Mouse (Mus musculus): ENCODE results near the gene Ccdc162. TPM values are rescaled to one million over a fixed set of nuclear protein-coding genes. Genes with fewer than 3 reads are reported as not detected.

Gene Ccdc162
- polyA plus RNA-seq, 2 experiments, result 1.6 to 2.1 TPM

DNA sequence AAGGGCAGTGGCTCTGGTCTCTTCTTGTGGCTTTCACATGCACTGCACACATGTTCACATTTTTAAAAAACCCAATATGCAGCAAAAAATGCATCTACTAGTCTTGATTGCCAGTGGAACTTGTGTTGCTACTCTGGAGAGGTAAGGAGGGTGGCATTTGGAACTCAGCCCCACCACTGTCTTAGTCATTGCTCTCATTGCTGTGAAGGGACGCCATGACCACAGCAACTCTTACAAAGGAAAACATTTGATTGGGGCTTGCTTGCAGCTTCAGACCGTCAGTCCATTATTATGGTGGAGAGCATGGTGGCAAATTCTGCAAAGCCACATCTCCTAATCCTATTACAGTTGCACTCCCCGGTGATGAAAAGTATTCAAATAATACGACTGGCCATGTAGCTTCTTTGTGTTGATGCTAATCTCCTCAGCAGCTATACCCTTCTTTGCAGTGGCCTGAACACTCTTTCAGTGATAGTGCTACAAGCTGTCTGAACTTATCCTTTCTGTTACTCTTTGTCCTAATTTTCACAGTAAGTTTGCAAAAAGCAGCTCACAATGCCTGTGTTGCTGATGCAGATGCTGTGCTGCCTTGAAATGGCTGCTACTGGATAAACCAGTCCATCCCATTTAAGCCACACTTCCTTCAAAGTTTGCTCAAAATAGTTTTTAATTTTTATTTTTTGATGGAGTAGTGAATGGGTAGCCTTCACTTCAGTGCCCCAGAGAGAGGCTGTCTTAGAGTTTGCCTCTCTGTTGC lies 179.0 kb downstream of the Ccdc162 start:
- no peak for DNase-seq (ENCODE audit: low spot score)
- peaks cover 44% of the 10 kb centered on the region for H3K36me3 ChIP-seq (ENCODE audit: control insufficient read depth, insufficient read depth, low read length)
- no peak for ATAC-seq (ENCODE audit: low FRiP score, low read depth)

GRCm38 (mm10) chr10:41536714-41537113 lies 179.7 kb downstream of the Ccdc162 start:
- no peak overlapping the region for H3K4me2 ChIP-seq (replicated peaks; ENCODE audit: low read depth, low read length, severe bottlenecking)
- no peak overlapping the region for H3K27ac ChIP-seq (replicated peaks; ENCODE audit: low read depth, low read length)
- no peaks in the 10 kb centered on the region for H3K27me3 ChIP-seq (ENCODE audit: control insufficient read depth, insufficient read depth, low read length)
- TF ChIP-seq POLR2A (IDR thresholded peaks at IDR 0.05; ENCODE audit: borderline replicate concordance, extremely low read depth, insufficient read depth, insufficient read length), result no peak
- peaks cover 45% of the 10 kb centered on the region for H3K36me3 ChIP-seq (ENCODE audit: control insufficient read depth, insufficient read depth, low read length)
- H3K9ac ChIP-seq (ENCODE audit: low read depth, low read length, severe bottlenecking), result no peak overlapping the region
- ATAC-seq (ENCODE audit: low FRiP score, low read depth) (no peak), DNase-seq (ENCODE audit: low spot score) (no peak)
- H3K9me3 ChIP-seq (ENCODE audit: control insufficient read depth, low read length), result no peaks in the 10 kb centered on the region
- H3K4me1 ChIP-seq (ENCODE audit: control insufficient read depth, insufficient read depth, low read length), result no peaks in the 10 kb centered on the region
- no peak overlapping the region for H3K4me3 ChIP-seq (replicated peaks; ENCODE audit: low read length)
- WGBS, result 75% methylated on average over 1 of the region's 1 CpGs

More for the DNA sequence above, 179.0 kb downstream of the Ccdc162 start:
- Histone ChIP-seq H3K9me3 (ENCODE audit: control insufficient read depth, low read length) (no peaks in the 10 kb centered on the region), H3K4me2 (replicated peaks; ENCODE audit: low read depth, low read length, severe bottlenecking) (no peak overlapping the region), H3K27ac (replicated peaks; ENCODE audit: low read depth, low read length) (no peak overlapping the region), H3K4me1 (ENCODE audit: control insufficient read depth, insufficient read depth, low read length) (no peaks in the 10 kb centered on the region), H3K4me3 (replicated peaks; ENCODE audit: low read length) (no peak overlapping the region), H3K9ac (ENCODE audit: low read depth, low read length, severe bottlenecking) (no peak overlapping the region), H3K27me3 (ENCODE audit: control insufficient read depth, insufficient read depth, low read length) (no peaks in the 10 kb centered on the region)
- no peak for TF ChIP-seq POLR2A (IDR thresholded peaks at IDR 0.05; ENCODE audit: borderline replicate concordance, extremely low read depth, insufficient read depth, insufficient read length)
- 93% methylated on average over 4 of the region's 4 CpGs for WGBS

DNA sequence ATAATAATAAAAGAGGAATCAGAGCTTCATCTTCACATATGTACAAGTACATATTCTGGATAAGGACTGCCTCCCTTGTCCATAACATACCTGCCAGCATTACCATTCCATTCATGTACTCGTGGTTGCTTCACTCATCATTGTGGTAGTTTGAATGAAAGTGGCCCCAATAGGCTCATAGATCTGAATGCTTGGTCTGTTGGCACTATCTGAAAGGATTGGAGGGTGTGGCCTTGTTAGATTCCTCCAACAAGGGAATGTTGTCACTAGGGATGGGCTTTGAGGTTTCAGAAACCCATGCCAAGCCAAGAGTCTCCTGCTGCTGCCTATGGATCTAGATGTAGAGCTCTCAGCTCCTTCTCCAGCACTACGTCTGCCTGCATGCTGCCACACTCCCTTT lies 180.4 kb downstream of the Ccdc162 start:
- ATAC-seq (ENCODE audit: low FRiP score, low read depth), result no peak
- TF ChIP-seq POLR2A (IDR thresholded peaks at IDR 0.05; ENCODE audit: borderline replicate concordance, extremely low read depth, insufficient read depth, insufficient read length), result no peak
- WGBS, result 96% methylated on average over 2 of the region's 2 CpGs
- no peaks in the 10 kb centered on the region for H3K4me1 ChIP-seq (ENCODE audit: control insufficient read depth, insufficient read depth, low read length)
- no peaks in the 10 kb centered on the region for H3K27me3 ChIP-seq (ENCODE audit: control insufficient read depth, insufficient read depth, low read length)
- peaks cover 52% of the 10 kb centered on the region for H3K36me3 ChIP-seq (ENCODE audit: control insufficient read depth, insufficient read depth, low read length)
- no peak overlapping the region for H3K27ac ChIP-seq (replicated peaks; ENCODE audit: low read depth, low read length)
- H3K9me3 ChIP-seq (ENCODE audit: control insufficient read depth, low read length), result no peaks in the 10 kb centered on the region
- no peak overlapping the region for H3K4me2 ChIP-seq (replicated peaks; ENCODE audit: low read depth, low read length, severe bottlenecking)
- no peak for DNase-seq (ENCODE audit: low spot score)
- no peak overlapping the region for H3K4me3 ChIP-seq (replicated peaks; ENCODE audit: low read length)
- H3K9ac ChIP-seq (ENCODE audit: low read depth, low read length, severe bottlenecking), result no peak overlapping the region

- H3K27me3 ChIP-seq (ENCODE audit: control insufficient read depth, insufficient read depth, low read length), result no peaks in the 10 kb centered on the region
- DNase-seq (ENCODE audit: low spot score), result no peak
- ATAC-seq (ENCODE audit: low FRiP score, low read depth), result no peak
- H3K36me3 ChIP-seq (ENCODE audit: control insufficient read depth, insufficient read depth, low read length), result peaks cover 71% of the 10 kb centered on the region
- 82% methylated on average over 5 of the region's 5 CpGs for WGBS
- no peak overlapping the region for H3K4me3 ChIP-seq (replicated peaks; ENCODE audit: low read length)
- H3K4me1 ChIP-seq (ENCODE audit: control insufficient read depth, insufficient read depth, low read length), result no peaks in the 10 kb centered on the region
- no peaks in the 10 kb centered on the region for H3K9me3 ChIP-seq (ENCODE audit: control insufficient read depth, low read length)
- H3K9ac ChIP-seq (ENCODE audit: low read depth, low read length, severe bottlenecking), result no peak overlapping the region
- no peak overlapping the region for H3K27ac ChIP-seq (replicated peaks; ENCODE audit: low read depth, low read length)
- H3K4me2 ChIP-seq (replicated peaks; ENCODE audit: low read depth, low read length, severe bottlenecking), result no peak overlapping the region
- no peak for TF ChIP-seq POLR2A (IDR thresholded peaks at IDR 0.05; ENCODE audit: borderline replicate concordance, extremely low read depth, insufficient read depth, insufficient read length)
These were observed 186.5 kb downstream of the Ccdc162 start for GRCm38 (mm10) chr10:41529972-41530371.

- DNase-seq (ENCODE audit: low spot score) (no peak), ATAC-seq (ENCODE audit: low FRiP score, low read depth) (no peak)
- no peak overlapping the region for H3K4me3 ChIP-seq (replicated peaks; ENCODE audit: low read length)
- H3K27ac ChIP-seq (replicated peaks; ENCODE audit: low read depth, low read length), result no peak overlapping the region
- H3K9me3 ChIP-seq (ENCODE audit: control insufficient read depth, low read length), result no peaks in the 10 kb centered on the region
- TF ChIP-seq POLR2A (IDR thresholded peaks at IDR 0.05; ENCODE audit: borderline replicate concordance, extremely low read depth, insufficient read depth, insufficient read length), result no peak
- H3K4me1 ChIP-seq (ENCODE audit: control insufficient read depth, insufficient read depth, low read length), result peaks cover 24% of the 10 kb centered on the region
- 77% methylated on average over 1 of the region's 1 CpGs for WGBS
- H3K36me3 ChIP-seq (ENCODE audit: control insufficient read depth, insufficient read depth, low read length), result peaks cover 57% of the 10 kb centered on the region
- H3K4me2 ChIP-seq (replicated peaks; ENCODE audit: low read depth, low read length, severe bottlenecking), result no peak overlapping the region
- no peak overlapping the region for H3K9ac ChIP-seq (ENCODE audit: low read depth, low read length, severe bottlenecking)
- H3K27me3 ChIP-seq (ENCODE audit: control insufficient read depth, insufficient read depth, low read length), result no peaks in the 10 kb centered on the region
These were observed 190.7 kb downstream of the Ccdc162 start for GRCm38 (mm10) chr10:41525696-41526095.
